ENCODE assay signal across 8 mouse cellular contexts in the genomic region with DNA sequence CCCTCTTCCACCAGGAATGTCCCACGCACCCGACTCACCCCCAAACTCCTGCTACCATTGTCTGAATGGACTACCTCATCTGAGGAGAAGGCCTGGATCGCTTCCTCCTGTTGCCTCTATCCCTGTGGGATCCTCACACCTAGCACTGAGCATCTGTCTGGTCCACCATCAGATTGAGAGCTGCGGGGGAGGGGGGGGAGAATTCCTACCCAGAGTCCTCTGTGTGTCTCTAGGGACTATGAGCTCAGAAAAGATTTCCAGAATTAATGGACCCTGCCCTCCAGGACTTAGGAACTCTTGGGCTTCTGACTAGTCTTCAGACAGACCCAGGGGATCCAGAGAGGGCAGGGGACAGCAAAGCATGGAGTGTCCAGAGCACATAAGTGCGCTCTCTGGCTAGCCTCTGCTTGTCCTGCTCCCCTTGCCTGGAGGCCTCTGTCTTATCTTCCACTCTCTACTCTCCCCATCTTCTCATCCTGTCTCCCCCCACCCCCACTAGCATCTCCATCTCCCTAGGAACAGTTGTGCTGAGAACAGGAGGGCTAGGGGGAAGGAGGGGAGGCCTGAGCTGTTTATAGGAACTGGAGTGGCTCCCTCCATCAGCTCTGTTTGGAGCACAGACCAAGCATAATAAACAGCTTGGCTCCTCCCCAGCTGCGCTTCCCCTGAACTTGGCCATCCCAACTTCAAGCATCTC. TPM values are rescaled to one million over a fixed set of nuclear protein-coding genes. Genes with fewer than 3 reads are reported as not detected.
DNase-seq lines count a peak whose midpoint lies in the region; ATAC-seq and TF ChIP-seq lines count a peak whose summit lies in the region.

No protein-coding gene starts in this region.

- no peaks in the 10 kb centered on the region for H3K36me3 ChIP-seq in embryonic facial prominence, embryonic 15.5 days
- no peaks in the 10 kb centered on the region for H3K36me3 ChIP-seq in heart, postnatal 0 days (replicated peaks; ENCODE audit: control insufficient read depth, insufficient read depth, low read length)

- WGBS in embryonic facial prominence, embryonic 15.5 days, result 70% methylated on average over 6 of the region's 6 CpGs
- 56% methylated on average over 6 of the region's 6 CpGs for WGBS in heart, postnatal 0 days

- 0 out of 2 replicates have a peak, but pooled peaks have one; percentile 56 for ATAC-seq in embryonic facial prominence, embryonic 15.5 days (ENCODE audit: insufficient number of reproducible peaks, low FRiP score, low TSS enrichment, low read depth)
- ATAC-seq in heart, postnatal 0 days (ENCODE audit: insufficient read depth, low read depth), result peak; percentile 57

- H3K4me2 ChIP-seq in embryonic facial prominence, embryonic 15.5 days (replicated peaks), result no peak overlapping the region
- H3K4me2 ChIP-seq in heart, postnatal 0 days (ENCODE audit: low read depth, low read length), result no peak overlapping the region

- peaks cover 47% of the 10 kb centered on the region for H3K4me1 ChIP-seq in embryonic facial prominence, embryonic 15.5 days
- H3K4me1 ChIP-seq in heart, postnatal 0 days (ENCODE audit: control insufficient read depth, insufficient read depth), result peaks cover 7% of the 10 kb centered on the region

- no peak for TF ChIP-seq CTCF in heart, postnatal 0 days (IDR thresholded peaks at IDR 0.05; ENCODE audit: low read depth)

- H3K9me3 ChIP-seq in embryonic facial prominence, embryonic 15.5 days (replicated peaks), result no peaks in the 10 kb centered on the region
- no peaks in the 10 kb centered on the region for H3K9me3 ChIP-seq in heart, postnatal 0 days (replicated peaks; ENCODE audit: control insufficient read depth, low read length)

- no peak for TF ChIP-seq EP300 in heart, postnatal 0 days (IDR thresholded peaks at IDR 0.05; ENCODE audit: low read depth)

- no peak overlapping the region for H3K9ac ChIP-seq in embryonic facial prominence, embryonic 15.5 days
- no peak overlapping the region for H3K9ac ChIP-seq in heart, postnatal 0 days (replicated peaks; ENCODE audit: low read depth, low read length)

- no peaks in the 10 kb centered on the region for H3K27me3 ChIP-seq in embryonic facial prominence, embryonic 15.5 days
- H3K27me3 ChIP-seq in heart, postnatal 0 days (ENCODE audit: control insufficient read depth, insufficient read depth, low read length), result no peaks in the 10 kb centered on the region

- intact Hi-C loops in left cerebral cortex, postnatal 4 days (cut with DNase I), result no loop called here

- H3K4me3 ChIP-seq in embryonic facial prominence, embryonic 15.5 days (replicated peaks), result no peak overlapping the region
- no peak overlapping the region for H3K4me3 ChIP-seq in heart, postnatal 0 days (ENCODE audit: low read depth, low read length)

- DNase-seq in left cerebral cortex, postnatal 4 days, result peak; percentile 58
- no peak for DNase-seq in left cerebral cortex, adult 11 months (ENCODE audit: low spot score)
- no peak for DNase-seq in heart, postnatal 0 days (ENCODE audit: low spot score)
- DNase-seq in lung, postnatal 36 days, result peak; percentile 42
- DNase-seq in ovary, postnatal 10 days (ENCODE audit: low spot score), result no peak
- DNase-seq in urinary bladder, postnatal 25 days (ENCODE audit: low spot score), result no peak
- DNase-seq in thymus, postnatal 10 days (ENCODE audit: low spot score in 2 of 2), result no peak

- H3K27ac ChIP-seq in embryonic facial prominence, embryonic 15.5 days (replicated peaks), result 0 out of 2 replicates have a peak overlapping the region, but pooled peaks have one; percentile 4
- peak overlapping the region; percentile 66 for H3K27ac ChIP-seq in heart, postnatal 0 days (ENCODE audit: low read depth)

RNA-seq across cellular contexts. Expression of a gene that starts 15.0 kb away (rescaled TPM):
- 1 to 10 TPM; 6.4 to 7.6 TPM for total RNA-seq in left cerebral cortex, postnatal 4 days (2021)
- polyA plus RNA-seq in embryonic facial prominence, embryonic 15.5 days (2015; fragmentation: Nextera tagmentation; extraction: Ambion mirVana), result 7.3 and 8.1 TPM in 2 replicates
- 10.3 and 11.4 TPM in 2 replicates for total RNA-seq in heart, postnatal 0 days (2014; rRNA removed; ENCODE audit: low replicate concordance)
- polyA plus RNA-seq in heart, postnatal 0 days (2015; fragmentation: Nextera tagmentation; extraction: Ambion mirVana), result 4.6 and 5.7 TPM in 2 replicates

Comparison
In these comparisons a context has a peak if more than half of its experiments do, and no peak if none do; other contexts are left out.
1. DNase-seq: peak in left cerebral cortex, postnatal 4 days (single experiment) and lung, postnatal 36 days (single experiment); none in left cerebral cortex, adult 11 months (single experiment), heart, postnatal 0 days (single experiment), ovary, postnatal 10 days (single experiment), urinary bladder, postnatal 25 days (single experiment) and thymus, postnatal 10 days (0 of 2).